In the genomic region with DNA sequence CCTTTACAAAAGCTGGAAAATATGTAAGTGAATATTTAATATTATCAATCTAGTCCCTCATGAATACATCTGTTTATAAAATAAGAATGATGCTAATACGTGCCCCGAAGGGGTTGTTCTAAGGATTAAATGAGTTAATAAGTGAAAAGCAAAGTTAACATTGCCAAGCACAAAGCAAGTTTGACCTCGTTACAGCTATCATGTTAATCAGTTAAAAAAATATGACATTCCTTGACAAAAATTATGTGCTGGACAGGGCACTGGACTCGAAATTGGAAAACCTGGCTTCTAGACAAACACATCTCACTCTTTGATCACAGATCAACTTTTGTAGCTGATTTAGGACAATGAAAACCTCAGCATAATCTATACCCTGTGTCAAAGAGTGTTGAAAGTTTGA, we compare ENCODE assay signal across 23 mouse cellular contexts.
"Had no signal": no experiment of that assay in that cellular context is flagged by ENCODE, and none has a peak within 500 bp of the region (broad histone marks: within the 10 kb centered on the region; RNA-seq: fewer than 3 reads in every experiment).

No protein-coding gene starts in this region.

- H3K4me1 ChIP-seq: lung, embryonic 15.5 days; neural tube, embryonic 13.5 days; neural tube, embryonic 15.5 days; stomach, embryonic 15.5 days had no signal

- H3K9me3 ChIP-seq: lung, embryonic 15.5 days; neural tube, embryonic 13.5 days; neural tube, embryonic 15.5 days; stomach, embryonic 15.5 days had no signal

- H3K27me3 ChIP-seq: lung, embryonic 15.5 days; neural tube, embryonic 13.5 days; neural tube, embryonic 15.5 days; stomach, embryonic 15.5 days had no signal

- H3K4me2 ChIP-seq: lung, embryonic 15.5 days; midbrain, embryonic 11.5 days; neural tube, embryonic 13.5 days; neural tube, embryonic 15.5 days; stomach, embryonic 15.5 days had no signal

- ATAC-seq: liver, postnatal 0 days; lung, postnatal 0 days; midbrain, embryonic 16.5 days had no signal

- H3K9ac ChIP-seq: liver, postnatal 0 days; lung, embryonic 15.5 days; neural tube, embryonic 13.5 days; neural tube, embryonic 15.5 days; stomach, embryonic 15.5 days had no signal

- DNase-seq: liver, postnatal 0 days; lung, adult 2 months; lung, postnatal 14 days; lung, postnatal 36 days; midbrain, embryonic 14.5 days; retina, postnatal 1 day; right cerebral cortex, adult 18-20 months; right cerebral cortex, postnatal 25 days; right cerebral cortex, postnatal 4 days; thymus, adult 2 months; thymus, postnatal 25 days; thymus, postnatal 4 days had no signal

- H3K4me3 ChIP-seq: lung, embryonic 15.5 days; megakaryocyte, embryonic 14.5 days; myocyte; neural tube, embryonic 13.5 days; neural tube, embryonic 15.5 days; stomach, embryonic 15.5 days had no signal

- H3K27ac ChIP-seq: lung, embryonic 15.5 days; macrophage; neural tube, embryonic 13.5 days; neural tube, embryonic 15.5 days; stomach, embryonic 15.5 days; stomach, postnatal 0 days had no signal

- H3K36me3 ChIP-seq: lung, embryonic 15.5 days; neural tube, embryonic 13.5 days; neural tube, embryonic 15.5 days; stomach, embryonic 15.5 days had no signal
